In the genomic region with DNA sequence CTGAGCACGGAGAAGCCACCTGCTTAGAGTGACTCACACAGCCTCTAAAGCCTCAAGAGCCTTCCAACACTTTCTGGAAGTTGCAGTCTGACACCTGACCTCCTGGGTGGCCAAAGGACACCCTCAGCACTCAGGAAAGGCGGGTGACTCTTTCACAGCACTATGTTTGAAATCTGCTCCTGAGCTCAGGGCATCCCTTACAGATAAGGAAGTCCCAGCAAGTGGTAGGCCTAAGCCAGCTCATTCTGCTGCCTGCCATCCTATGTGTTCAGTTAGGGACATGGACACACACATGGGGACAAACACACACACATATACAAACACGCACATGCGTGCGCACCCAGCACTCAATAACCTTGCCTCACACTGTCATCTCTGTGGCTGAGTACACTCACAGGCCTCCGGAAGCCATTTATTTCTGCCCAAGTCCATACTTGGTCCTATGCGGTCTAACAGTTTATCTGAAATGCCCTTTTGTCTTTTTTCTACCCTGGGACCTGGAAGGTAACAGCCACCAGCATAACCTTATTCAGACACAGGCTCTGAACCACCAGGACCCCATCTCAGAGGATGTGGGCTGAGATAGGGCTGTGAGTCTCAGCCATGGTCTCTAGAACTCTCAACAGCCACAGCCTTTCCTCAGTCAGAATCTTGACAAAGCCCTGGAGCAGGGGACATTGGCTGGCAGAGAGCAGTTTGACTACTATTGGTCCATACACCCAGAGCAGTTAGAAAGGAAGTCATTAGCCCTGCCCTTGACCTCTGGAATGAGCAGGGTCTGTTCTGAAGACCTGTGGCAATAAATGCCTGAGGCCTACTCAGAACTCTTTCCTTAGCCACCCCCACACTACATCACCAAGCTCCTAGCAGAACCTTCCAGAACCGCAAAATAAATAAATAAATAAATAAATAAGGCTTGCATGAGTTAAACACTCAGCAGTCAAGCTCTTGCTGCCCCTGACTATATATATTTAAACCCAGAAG, we compare ENCODE assay signal across 9 mouse cellular contexts. TPM values are rescaled to one million over a fixed set of nuclear protein-coding genes. Genes with fewer than 3 reads are reported as not detected.
A peak's percentile ranks its signal among the peaks of the same experiment; 100 is the strongest.
DNase-seq lines count a peak whose midpoint lies in the region; ATAC-seq and TF ChIP-seq lines count a peak whose summit lies in the region.
"Had no signal": no experiment of that assay in that cellular context is flagged by ENCODE, and none has a peak within 500 bp of the region (broad histone marks: within the 10 kb centered on the region; RNA-seq: fewer than 3 reads in every experiment).

No protein-coding gene starts in this region.

- H3K4me3 ChIP-seq in heart, embryonic 10.5 days: no peak overlapping the region
- no peak overlapping the region for H3K4me3 ChIP-seq in C2C12 (ENCODE audit: insufficient read depth, poor library complexity, severe bottlenecking)
- H3K4me3 ChIP-seq in embryonic facial prominence, embryonic 15.5 days (replicated peaks): no peak overlapping the region
- no peak overlapping the region for H3K4me3 ChIP-seq in liver, embryonic 13.5 days (replicated peaks)

- peaks cover 100% of the 10 kb centered on the region for H3K79me2 ChIP-seq in C2C12 (ENCODE audit: control insufficient read depth, insufficient read depth)

- no peak for ATAC-seq in embryonic facial prominence, embryonic 15.5 days (ENCODE audit: insufficient number of reproducible peaks, low FRiP score, low TSS enrichment, low read depth)
- ATAC-seq in liver, embryonic 13.5 days (ENCODE audit: low read depth): no peak

- DNase-seq in heart, embryonic 10.5 days (ENCODE audit: low spot score): no peak
- DNase-seq in heart, postnatal 36 days: no peak
- DNase-seq in liver, embryonic 13.5 days: no peak
- no peak for DNase-seq in adrenal gland, adult 18-20 months (ENCODE audit: low spot score in 2 of 2)
- no peak for DNase-seq in spleen, adult 18-20 months
- no peak for DNase-seq in gastrocnemius, postnatal 25 days

- intact Hi-C loops in heart, postnatal 36 days (cut with DNase I): loop anchor here (2.0 kb wide), 2 partner anchors 19 to 39 kb away; no protein-coding TSS in a partner anchor

- H3K4me1 ChIP-seq in heart, embryonic 10.5 days: peaks cover 96% of the 10 kb centered on the region
- H3K4me1 ChIP-seq in embryonic facial prominence, embryonic 15.5 days: peaks cover 60% of the 10 kb centered on the region
- peaks cover 66% of the 10 kb centered on the region for H3K4me1 ChIP-seq in liver, embryonic 13.5 days (replicated peaks)

- peaks cover 90% of the 10 kb centered on the region for H3K79me3 ChIP-seq in C2C12 (ENCODE audit: low read depth)

- H3K9me3 ChIP-seq in heart, embryonic 10.5 days: no peaks in the 10 kb centered on the region
- no peaks in the 10 kb centered on the region for H3K9me3 ChIP-seq in embryonic facial prominence, embryonic 15.5 days (replicated peaks)
- H3K9me3 ChIP-seq in liver, embryonic 13.5 days (replicated peaks): no peaks in the 10 kb centered on the region

- peak overlapping the region; percentile 64 for H3ac ChIP-seq in C2C12 (ENCODE audit: control insufficient read depth, insufficient read length, low read depth)

- TF ChIP-seq CTCF in C2C12 (IDR thresholded peaks at IDR 0.05; ENCODE audit: control insufficient read depth, insufficient read depth, insufficient read length): no peak

- no peak overlapping the region for H3K4me2 ChIP-seq in embryonic facial prominence, embryonic 15.5 days (replicated peaks)
- H3K4me2 ChIP-seq in liver, embryonic 13.5 days: no peak overlapping the region

- H3K9ac ChIP-seq in embryonic facial prominence, embryonic 15.5 days: no peak overlapping the region
- peak overlapping the region; percentile 11; the same call in 1 of the 2 replicates for H3K9ac ChIP-seq in liver, embryonic 13.5 days

- H3K27ac ChIP-seq in heart, embryonic 10.5 days: peak overlapping the region; percentile 95
- peak overlapping the region; percentile 95 for H3K27ac ChIP-seq in embryonic facial prominence, embryonic 15.5 days (replicated peaks)
- H3K27ac ChIP-seq in liver, embryonic 13.5 days: peak overlapping the region; percentile 78

- peaks cover 68% of the 10 kb centered on the region for H3K36me3 ChIP-seq in heart, embryonic 10.5 days
- peaks cover 83% of the 10 kb centered on the region for H3K36me3 ChIP-seq in C2C12 (ENCODE audit: control insufficient read depth, insufficient read depth)
- H3K36me3 ChIP-seq in embryonic facial prominence, embryonic 15.5 days: peaks cover 52% of the 10 kb centered on the region
- H3K36me3 ChIP-seq in liver, embryonic 13.5 days: peaks cover 96% of the 10 kb centered on the region

- 76% methylated on average over 8 of the region's 8 CpGs for WGBS in heart, embryonic 10.5 days
- 80% methylated on average over 8 of the region's 8 CpGs for WGBS in embryonic facial prominence, embryonic 15.5 days
- 72% methylated on average over 8 of the region's 8 CpGs for WGBS in liver, embryonic 13.5 days (ENCODE audit: insufficient replicate concordance)

- no peaks in the 10 kb centered on the region for H3K27me3 ChIP-seq in heart, embryonic 10.5 days (ENCODE audit: insufficient read depth, poor library complexity, severe bottlenecking)
- no peaks in the 10 kb centered on the region for H3K27me3 ChIP-seq in C2C12 (ENCODE audit: control insufficient read depth, insufficient read depth, insufficient read length)
- H3K27me3 ChIP-seq in embryonic facial prominence, embryonic 15.5 days: no peaks in the 10 kb centered on the region
- no peaks in the 10 kb centered on the region for H3K27me3 ChIP-seq in liver, embryonic 13.5 days

TF ChIP-seq in C2C12, 6 proteins besides CTCF, POLR2A, EP300 and RAD21:
- no peak for TF ChIP-seq USF1 (IDR thresholded peaks at IDR 0.05; ENCODE audit: low read depth)
- TF ChIP-seq MYOD1 (IDR thresholded peaks at IDR 0.05; ENCODE audit: control insufficient read depth, insufficient read length, low read depth): no peak

RNA-seq across cellular contexts. Expression of gene Myh9, which starts 42.2 kb away (rescaled TPM):
- 34.5 and 37.5 TPM in 2 replicates for polyA plus RNA-seq in heart, embryonic 10.5 days (2016; fragmentation: Nextera tagmentation; extraction: Ambion mirVana)
- total RNA-seq in heart, postnatal 36 days (2021): 100 to 1,000 TPM; 105 to 110 TPM
- 580 TPM for polyA plus RNA-seq in C2C12 (2012; fragmentation: generic; extraction: Trizol)
- polyA plus RNA-seq in embryonic facial prominence, embryonic 15.5 days (2015; fragmentation: Nextera tagmentation; extraction: Ambion mirVana): 41.1 and 41.7 TPM in 2 replicates
- 18.3 and 22.2 TPM in 2 replicates for polyA plus RNA-seq in liver, embryonic 13.5 days (2015; fragmentation: Nextera tagmentation; extraction: Ambion mirVana)
- total RNA-seq in adrenal gland, adult 18-20 months (2021): 100 to 1,000 TPM; 270 to 287 TPM
- 10 to 100 TPM; 51.0 to 72.0 TPM for total RNA-seq in gastrocnemius, postnatal 25 days (2021)

RNA-seq across cellular contexts. Expression of gene Apol8, which starts 43.0 kb away (rescaled TPM):
- 0.16 and 0.52 TPM in 2 replicates for polyA plus RNA-seq in heart, embryonic 10.5 days (2016; fragmentation: Nextera tagmentation; extraction: Ambion mirVana)
- total RNA-seq in heart, postnatal 36 days (2021): not detected
- 0.46 TPM for polyA plus RNA-seq in C2C12 (2012; fragmentation: generic; extraction: Trizol)
- 0.08 and 0.18 TPM in 2 replicates for polyA plus RNA-seq in embryonic facial prominence, embryonic 15.5 days (2015; fragmentation: Nextera tagmentation; extraction: Ambion mirVana)
- 29.8 and 34.9 TPM in 2 replicates for polyA plus RNA-seq in liver, embryonic 13.5 days (2015; fragmentation: Nextera tagmentation; extraction: Ambion mirVana)
- total RNA-seq in adrenal gland, adult 18-20 months (2021): not detected
- under 1 TPM in 1 of 2 experiments, not detected in 1; 0.21 TPM for total RNA-seq in gastrocnemius, postnatal 25 days (2021)
- polyA plus RNA-seq: large intestine, adult 2 months had no signal

Comparison
In these comparisons a context has a peak if more than half of its experiments do, and no peak if none do; other contexts are left out.
1. RNA of gene Myh9, which starts 42.2 kb away (polyA plus RNA-seq): 580 TPM in C2C12 (single experiment); 41.1 to 41.7 TPM in embryonic facial prominence, embryonic 15.5 days, 34.5 to 37.5 TPM in heart, embryonic 10.5 days and 18.3 to 22.2 TPM in liver, embryonic 13.5 days; every median in the first group is over 10 times any median in the second.
2. RNA of gene Apol8, which starts 43.0 kb away (polyA plus RNA-seq): 29.8 to 34.9 TPM in liver, embryonic 13.5 days; 0.46 TPM in C2C12 (single experiment), 0.16 to 0.52 TPM in heart, embryonic 10.5 days and 0.08 to 0.18 TPM in embryonic facial prominence, embryonic 15.5 days; every median in the first group is over 10 times any median in the second.
3. Peak in every context shown above with its lines, with median percentiles within 50 percentile points of each other: H3K27ac ChIP-seq.